23 mouse cellular contexts compared by ENCODE assay signal in genomic region chr17:4967201-4967600, GRCm38 (mm10).
"Had no signal": no experiment of that assay in that cellular context is flagged by ENCODE, and none has a peak within 500 bp of the region (broad histone marks: within the 10 kb centered on the region; RNA-seq: fewer than 3 reads in every experiment).

No protein-coding gene starts in this region.

- ATAC-seq: hindbrain, postnatal 0 days; intestine, embryonic 16.5 days; liver, postnatal 0 days had no signal

- H3K4me1 ChIP-seq: heart, embryonic 13.5 days; heart, embryonic 15.5 days; hindbrain, embryonic 13.5 days; limb, embryonic 13.5 days; limb, embryonic 15.5 days; liver, embryonic 13.5 days; liver, embryonic 15.5 days had no signal

- H3K9ac ChIP-seq: heart, embryonic 13.5 days; heart, embryonic 15.5 days; hindbrain, embryonic 13.5 days; hindbrain, embryonic 15.5 days; limb, embryonic 13.5 days; limb, embryonic 15.5 days; liver, embryonic 13.5 days; liver, embryonic 15.5 days; liver, postnatal 0 days had no signal

- H3K4me2 ChIP-seq: heart, embryonic 11.5 days; heart, embryonic 13.5 days; heart, embryonic 15.5 days; hindbrain, embryonic 13.5 days; hindbrain, embryonic 15.5 days; limb, embryonic 13.5 days; limb, embryonic 15.5 days; liver, embryonic 13.5 days; liver, embryonic 15.5 days had no signal

- H3K27me3 ChIP-seq: heart, embryonic 13.5 days; heart, embryonic 15.5 days; hindbrain, embryonic 13.5 days; hindbrain, embryonic 15.5 days; limb, embryonic 13.5 days; limb, embryonic 15.5 days; liver, embryonic 13.5 days; liver, embryonic 15.5 days had no signal

- H3K4me3 ChIP-seq: gastrocnemius, adult 2 months; heart, embryonic 13.5 days; heart, embryonic 15.5 days; hindbrain, embryonic 13.5 days; hindbrain, embryonic 15.5 days; limb, embryonic 13.5 days; limb, embryonic 15.5 days; liver, embryonic 13.5 days; liver, embryonic 15.5 days had no signal

- H3K36me3 ChIP-seq: heart, embryonic 13.5 days; heart, embryonic 15.5 days; hindbrain, embryonic 13.5 days; hindbrain, embryonic 15.5 days; limb, embryonic 13.5 days; limb, embryonic 15.5 days; liver, embryonic 13.5 days; liver, embryonic 15.5 days had no signal

- H3K9me3 ChIP-seq: heart, embryonic 13.5 days; heart, embryonic 15.5 days; hindbrain, embryonic 13.5 days; hindbrain, embryonic 15.5 days; limb, embryonic 13.5 days; limb, embryonic 15.5 days; liver, embryonic 13.5 days; liver, embryonic 15.5 days had no signal

- DNase-seq: gastrocnemius, adult 2 months; gastrocnemius, postnatal 10 days; gastrocnemius, postnatal 25 days; heart, adult 18-20 months; heart, postnatal 14 days; heart, postnatal 36 days; kidney, adult 11 months; kidney, postnatal 10 days; layer of hippocampus, adult 9-11 months; layer of hippocampus, postnatal 36 days; left cerebral cortex, postnatal 4 days; liver, embryonic 13.5 days; liver, postnatal 0 days had no signal

- H3K27ac ChIP-seq: gastrocnemius, adult 2 months; heart, embryonic 13.5 days; heart, embryonic 15.5 days; hindbrain, embryonic 13.5 days; hindbrain, embryonic 15.5 days; hindbrain, postnatal 0 days; limb, embryonic 13.5 days; limb, embryonic 15.5 days; liver, embryonic 13.5 days; liver, embryonic 15.5 days had no signal
